Mouse (Mus musculus): ENCODE measurements at regions not wholly inside any gene's neighbourhood (a gene's known extent, or its start where the extent isn't known, plus 50 kb on each side); places are given as distances from the start of the nearest gene placed in this dataset.
"Not testable (repeated sequence)": the region's sequence is repeated elsewhere in the genome, so short reads cannot be mapped to it uniquely, and the experiment has no call there.

GRCm38 (mm10) chr5:102123285-102123684 is 53.6 kb upstream of the Wdfy3 start:
- in situ Hi-C loops (cut with MboI, MseI) = no loop called here

DNA sequence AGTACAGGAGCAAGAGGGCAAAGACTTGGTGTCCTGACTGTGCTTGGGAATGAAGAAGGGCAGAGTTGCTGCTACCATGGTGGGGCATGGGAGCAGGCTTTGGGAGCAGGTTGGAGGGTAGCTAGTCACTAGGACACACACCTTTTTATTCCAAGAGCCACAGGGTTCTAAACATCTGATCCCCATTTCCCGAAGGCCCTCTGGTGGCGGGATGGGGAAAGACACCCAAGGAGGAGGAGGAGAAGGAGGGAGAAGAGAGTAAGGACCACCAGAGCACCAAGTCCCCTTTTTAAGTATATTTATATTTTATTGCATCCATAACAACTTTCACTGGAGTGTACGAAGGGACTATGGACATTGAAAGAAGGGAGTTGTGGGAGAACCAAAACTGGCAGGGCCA is 57.0 kb upstream of the Wdfy3 start:
- in situ Hi-C loops (cut with MboI, MseI) = no loop called here

DNA sequence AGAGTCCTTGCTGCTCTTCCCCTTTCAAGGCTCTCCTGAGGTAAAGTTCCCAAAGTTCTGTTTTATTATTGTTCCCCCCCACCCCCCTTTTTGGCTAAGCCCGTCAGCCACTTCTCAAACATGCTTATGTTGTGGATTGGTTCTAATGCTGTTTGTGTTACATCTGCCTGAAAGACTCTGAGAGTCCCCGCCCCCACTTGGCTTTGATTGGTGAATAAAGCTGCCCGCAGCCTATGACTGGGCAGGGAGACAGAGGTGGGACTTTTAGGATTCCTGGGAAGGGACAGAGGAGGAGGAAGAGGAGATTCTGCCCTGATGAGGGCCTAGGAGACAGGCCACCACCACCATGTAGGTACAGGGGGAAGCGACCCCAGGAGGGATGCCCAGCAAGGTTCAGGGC is 78.3 kb upstream of the Wdfy3 start:
- in situ Hi-C loops (cut with MboI, MseI) = no loop called here

- in situ Hi-C loops (cut with MboI, MseI) = no loop called here
Measured at GRCm38 (mm10) chr5:102149481-102150129, 79.9 kb upstream of the Wdfy3 start.

GRCm38 (mm10) chr5:102159621-102160020 is 89.9 kb upstream of the Wdfy3 start:
- in situ Hi-C loops (cut with MboI, MseI) = no loop called here

GRCm38 (mm10) chr5:102167981-102168380 is 98.3 kb upstream of the Wdfy3 start:
- in situ Hi-C loops (cut with MboI, MseI) = no loop called here

GRCm38 (mm10) chr5:102171808-102172207 is 102.1 kb upstream of the Wdfy3 start:
- in situ Hi-C loops (cut with MboI, MseI) = no loop called here

DNA sequence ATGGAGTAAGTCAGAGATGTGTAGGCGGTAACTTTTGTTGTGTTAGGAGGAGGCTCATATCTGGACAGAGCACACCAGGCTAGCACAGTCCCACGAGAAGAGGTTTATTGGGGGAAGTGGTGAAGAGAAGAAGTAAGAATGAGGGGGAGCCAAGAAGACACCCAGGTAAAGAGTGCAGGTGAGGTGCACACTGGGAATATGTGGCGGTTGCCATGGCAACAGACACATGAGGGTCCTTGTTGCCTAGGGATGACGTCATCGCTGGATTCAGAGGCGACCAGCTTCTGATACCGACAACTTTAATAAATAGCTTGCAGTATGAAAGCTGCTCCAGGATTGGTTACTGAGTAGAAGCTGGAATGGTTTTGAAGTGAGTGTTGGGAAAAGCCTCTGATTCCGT is 110.5 kb upstream of the Wdfy3 start:
- in situ Hi-C loops (cut with MboI, MseI) = no loop called here

DNA sequence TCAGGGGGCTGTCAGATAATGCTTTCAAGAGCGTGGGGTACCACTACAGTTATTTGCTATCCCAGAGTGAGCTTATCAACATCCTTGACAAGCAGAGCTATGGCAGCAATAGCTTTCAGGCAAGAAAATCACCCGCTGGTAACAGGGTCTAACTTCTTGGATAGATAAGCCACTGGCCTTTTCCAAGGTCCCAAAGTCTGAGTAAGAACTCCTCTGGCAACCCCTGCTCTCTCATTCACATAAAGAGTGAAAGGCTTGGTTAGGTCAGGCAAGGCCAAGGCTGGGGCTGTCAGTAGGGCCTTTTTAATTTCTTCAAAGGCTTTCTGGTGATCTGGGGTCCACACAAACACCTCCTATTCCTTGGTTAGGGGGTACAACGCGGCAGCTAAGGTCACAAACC is 119.2 kb upstream of the Wdfy3 start:
- in situ Hi-C loops (cut with MboI, MseI) = not testable (repeated sequence)

DNA sequence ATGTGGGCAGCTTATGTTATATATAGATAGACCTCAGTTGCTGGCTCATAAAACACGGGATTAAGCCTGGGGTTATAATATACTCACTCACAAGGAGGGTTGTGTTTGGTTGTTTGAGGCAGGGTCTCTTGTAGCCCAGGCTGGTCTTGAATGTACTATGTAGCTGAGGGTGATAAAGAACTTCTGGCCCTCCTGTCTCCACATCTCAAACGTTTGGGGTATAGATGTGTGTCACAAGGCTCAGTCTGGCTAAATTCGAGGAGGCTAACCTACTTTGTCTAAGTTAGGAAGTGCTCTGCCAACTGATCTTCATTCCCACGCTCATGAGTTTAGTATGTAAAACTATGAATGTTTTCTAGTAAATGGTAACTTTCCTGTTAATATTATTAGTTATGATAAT is 136.7 kb upstream of the Wdfy3 start:
- in situ Hi-C loops (cut with MboI, MseI) = loop anchor here (5.0 kb wide), 1 partner anchor 486 kb away; no protein-coding TSS in a partner anchor

DNA sequence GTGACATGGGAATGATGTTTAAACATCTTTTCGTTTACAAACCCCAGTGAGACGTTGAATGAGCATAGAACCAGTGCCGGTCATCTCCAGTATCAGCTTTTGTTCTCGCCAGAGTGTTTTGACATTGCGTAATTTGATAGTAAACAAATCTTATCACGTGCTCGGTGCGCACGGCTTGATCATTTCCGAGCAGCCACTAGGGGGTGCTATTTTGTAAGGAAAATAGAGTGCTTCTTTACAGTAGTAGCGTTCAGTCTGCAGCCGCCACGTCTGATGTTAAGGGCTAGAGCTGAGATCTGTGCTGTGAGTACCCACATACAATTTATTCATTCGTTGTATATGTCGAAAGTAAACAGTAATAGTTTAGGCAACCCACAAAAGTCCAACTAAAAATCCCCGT is 137.2 kb upstream of the Wdfy3 start:
- in situ Hi-C loops (cut with MboI, MseI) = loop anchor here (5.0 kb wide), 1 partner anchor 485 kb away; no protein-coding TSS in a partner anchor

GRCm38 (mm10) chr5:102213145-102213544 is 143.4 kb upstream of the Wdfy3 start:
- in situ Hi-C loops (cut with MboI, MseI) = no loop called here

- in situ Hi-C loops (cut with MboI, MseI) = no loop called here
Measured at GRCm38 (mm10) chr5:102227131-102227530, 157.4 kb upstream of the Wdfy3 start.

- in situ Hi-C loops (cut with MboI, MseI) = no loop called here
Measured at GRCm38 (mm10) chr5:102242614-102243013, 172.9 kb upstream of the Wdfy3 start.

GRCm38 (mm10) chr5:102244706-102245105 is 175.0 kb upstream of the Wdfy3 start:
- in situ Hi-C loops (cut with MboI, MseI) = no loop called here

DNA sequence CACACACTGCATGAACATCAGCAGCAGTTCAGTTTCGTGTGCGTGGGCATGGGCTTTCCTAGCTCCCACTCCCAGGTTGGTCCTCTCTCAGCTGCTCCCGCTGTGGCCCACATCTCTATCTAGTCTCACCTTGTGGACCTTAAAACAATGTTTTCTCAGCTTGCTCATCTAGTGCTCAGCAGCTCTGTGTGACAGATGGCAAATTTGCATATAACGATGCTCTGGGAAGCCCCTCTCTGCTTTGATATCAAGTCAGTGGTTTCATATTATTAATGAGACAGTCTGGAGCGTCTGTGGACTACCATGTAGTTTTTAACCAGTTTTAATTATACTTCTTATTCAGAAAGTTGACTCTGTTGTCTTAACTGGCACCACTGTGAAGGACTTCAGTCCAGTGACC is 179.0 kb upstream of the Wdfy3 start:
- in situ Hi-C loops (cut with MboI, MseI) = no loop called here

DNA sequence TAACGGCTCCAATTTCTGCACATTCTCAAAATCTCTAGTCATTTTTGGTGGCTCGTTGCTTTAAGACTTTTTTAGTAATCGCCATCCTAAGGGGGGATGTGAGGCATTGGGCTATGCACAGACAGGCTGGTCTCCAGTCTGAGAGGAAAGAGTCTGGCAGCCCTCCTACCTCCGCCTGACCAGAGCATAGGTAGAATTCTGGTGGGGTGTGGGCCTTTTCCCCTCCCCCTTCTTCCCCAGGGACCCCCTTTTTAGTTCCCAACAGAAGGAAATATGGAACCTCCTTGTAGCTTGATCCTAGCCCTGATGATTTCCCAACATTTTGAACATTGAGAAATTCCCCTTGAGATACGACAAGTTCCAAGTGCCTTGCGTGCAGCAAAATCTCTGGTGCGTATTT is 181.4 kb upstream of the Wdfy3 start:
- in situ Hi-C loops (cut with MboI, MseI) = no loop called here

DNA sequence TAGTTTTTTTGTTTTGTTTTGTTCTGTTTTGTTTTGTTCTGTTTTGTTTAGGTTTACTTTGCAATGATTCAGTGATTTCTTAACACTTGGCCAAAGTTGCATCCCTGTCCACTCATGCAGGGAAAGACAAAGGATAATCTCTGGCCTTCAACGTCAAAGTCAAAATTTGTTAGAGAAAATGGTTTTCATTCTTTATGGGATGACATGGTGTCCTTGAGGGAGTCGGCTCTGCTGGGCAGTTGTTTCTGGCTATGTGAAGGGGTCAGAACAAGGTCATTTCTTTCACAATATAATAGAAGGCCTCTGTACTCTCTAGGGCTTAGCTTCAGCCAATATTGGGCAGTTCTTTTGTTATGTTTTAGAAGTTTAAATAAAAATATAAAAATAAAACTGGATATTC is 184.1 kb upstream of the Wdfy3 start:
- in situ Hi-C loops (cut with MboI, MseI) = no loop called here

- in situ Hi-C loops (cut with MboI, MseI) = no loop called here
Measured at GRCm38 (mm10) chr5:102257104-102257503, 187.4 kb upstream of the Wdfy3 start.

DNA sequence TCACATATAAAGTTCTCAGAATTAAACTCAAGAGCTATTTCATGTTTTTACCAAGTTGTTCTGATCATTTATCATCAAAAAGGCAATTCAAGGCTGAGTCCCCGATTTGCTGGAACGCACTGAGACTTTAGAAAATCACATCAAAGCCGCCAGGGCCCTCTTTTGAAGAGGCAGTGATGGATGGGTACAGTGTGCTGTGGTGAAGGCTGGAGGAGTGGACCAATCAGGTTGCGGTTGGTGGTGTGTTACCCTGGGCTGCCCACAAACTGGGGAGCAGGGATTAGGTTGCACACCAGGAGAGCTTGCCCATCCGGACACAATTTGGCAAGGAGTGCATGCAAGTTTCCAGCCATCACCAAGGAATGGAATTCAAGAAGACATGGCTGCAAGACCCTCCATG is 191.9 kb upstream of the Wdfy3 start:
- in situ Hi-C loops (cut with MboI, MseI) = no loop called here

DNA sequence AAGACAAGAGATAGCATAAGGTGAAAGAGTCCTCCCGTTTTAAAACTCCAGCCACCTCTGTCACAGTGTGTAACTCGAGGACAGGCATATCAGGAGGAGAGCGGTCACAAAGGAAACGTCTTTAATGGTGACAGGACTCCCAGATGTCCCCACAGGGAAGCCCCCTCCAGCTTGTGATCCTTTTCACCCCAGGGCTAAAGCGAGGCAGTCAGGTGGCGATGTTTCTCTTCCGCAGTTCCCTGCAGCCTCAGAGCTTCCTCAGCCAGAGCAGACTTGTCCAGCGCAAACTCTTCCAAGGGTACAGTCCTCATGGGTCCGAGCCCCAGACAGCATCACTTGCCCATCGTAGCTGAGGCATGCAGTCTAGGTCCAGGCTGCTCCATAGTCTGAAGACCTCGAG is 196.7 kb upstream of the Wdfy3 start:
- in situ Hi-C loops (cut with MboI, MseI) = no loop called here

DNA sequence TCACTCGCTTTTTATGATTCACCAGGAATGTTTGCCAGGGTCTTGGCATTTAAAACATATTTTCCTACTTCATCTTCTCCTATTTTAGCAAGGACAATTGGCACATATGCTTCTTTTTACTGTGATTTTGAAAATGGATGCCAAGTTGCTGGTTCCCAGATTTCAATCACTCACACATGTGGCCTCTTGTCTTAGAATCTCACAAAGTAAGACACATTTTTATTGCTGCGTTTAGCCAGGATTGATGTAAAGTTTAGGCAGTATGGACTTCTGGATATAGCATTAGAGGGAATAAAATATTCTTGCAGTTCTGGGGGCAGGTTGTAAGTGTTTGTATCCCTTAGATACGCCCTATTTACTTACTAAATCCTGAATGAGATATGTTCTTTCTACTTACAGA is 197.4 kb upstream of the Wdfy3 start:
- in situ Hi-C loops (cut with MboI, MseI) = no loop called here

- in situ Hi-C loops (cut with MboI, MseI) = no loop called here
Measured at GRCm38 (mm10) chr5:102269204-102269603, 199.5 kb upstream of the Wdfy3 start.

GRCm38 (mm10) chr5:102275621-102276020 is 205.6 kb upstream of the Arhgap24 start:
- in situ Hi-C loops (cut with MboI, MseI) = no loop called here

Measured in T-helper 1 cell (primary cell).